Mouse (Mus musculus) common myeloid progenitor, adult 5-6 weeks (primary cell): ENCODE measurements around the gene Hipk2. TPM values are rescaled to one million over a fixed set of nuclear protein-coding genes. Genes with fewer than 3 reads are reported as not detected.

Source experiments
- ATAC-seq: replicated peaks from 2 replicates; pipeline ENCODE4 v1.8.0; 2016; ENCODE audit warnings: low read depth, mild to moderate bottlenecking, moderate TSS enrichment, inconsistent platforms; ENCODE audit not compliant: poor library complexity, severe bottlenecking
- total RNA-seq: library from RNA; stranded (forward); fragments of 200-1000, 187-1606 nt; gene quantifications from 2 replicates; pipeline ENCODE4 v1.2.3, GENCODE M21; 2017

The Hipk2 gene
- total RNA-seq, 1 experiment from 2014 or later, result 16.4 TPM

- ATAC-seq, result no peak
Measured at GRCm38 (mm10) chr6:38721361-38721760, 154.6 kb downstream of the Hipk2 start.

- ATAC-seq, result no peak
Measured at GRCm38 (mm10) chr6:38719229-38719628, 156.7 kb downstream of the Hipk2 start.

GRCm38 (mm10) chr6:38718625-38719024 lies 157.3 kb downstream of the Hipk2 start:
- no peak for ATAC-seq

- ATAC-seq, result no peak
Measured at GRCm38 (mm10) chr6:38715881-38716280, 160.1 kb downstream of the Hipk2 start.

GRCm38 (mm10) chr6:38713957-38714898 lies 161.7 kb downstream of the Hipk2 start:
- ATAC-seq, result no peak

- peak; percentile 79 for ATAC-seq
Measured at GRCm38 (mm10) chr6:38710449-38710848, 165.5 kb downstream of the Hipk2 start.

GRCm38 (mm10) chr6:38704264-38704984 lies 171.5 kb downstream of the Hipk2 start:
- ATAC-seq, result no peak

- no peak for ATAC-seq
Measured at GRCm38 (mm10) chr6:38703526-38703925, 172.4 kb downstream of the Hipk2 start.

GRCm38 (mm10) chr6:38702810-38703399 lies 173.1 kb downstream of the Hipk2 start:
- no peak for ATAC-seq

GRCm38 (mm10) chr6:38701421-38701820 lies 174.5 kb downstream of the Hipk2 start:
- ATAC-seq, result no peak

GRCm38 (mm10) chr6:38698233-38698889 lies 177.6 kb downstream of the Hipk2 start:
- ATAC-seq, result no peak

- no peak for ATAC-seq
Measured at GRCm38 (mm10) chr6:38696570-38696969, 179.4 kb downstream of the Hipk2 start.

GRCm38 (mm10) chr6:38695380-38696054 lies 180.4 kb downstream of the Hipk2 start:
- peak; percentile 91 for ATAC-seq

GRCm38 (mm10) chr6:38692556-38692955 lies 183.4 kb downstream of the Hipk2 start:
- ATAC-seq, result no peak

- no peak for ATAC-seq
Measured at GRCm38 (mm10) chr6:38691052-38691451, 184.9 kb downstream of the Hipk2 start.

- ATAC-seq, result no peak
Measured at GRCm38 (mm10) chr6:38690615-38691014, 185.3 kb downstream of the Hipk2 start.

GRCm38 (mm10) chr6:38688841-38689240 lies 187.1 kb downstream of the Hipk2 start:
- ATAC-seq, result no peak

GRCm38 (mm10) chr6:38687216-38687615 lies 188.7 kb downstream of the Hipk2 start:
- ATAC-seq, result 0 out of 2 replicates have a peak, but pooled peaks have one; percentile 62

GRCm38 (mm10) chr6:38682532-38682931 lies 193.4 kb downstream of the Hipk2 start:
- ATAC-seq, result no peak

GRCm38 (mm10) chr6:38677629-38678028 lies 198.3 kb downstream of the Hipk2 start:
- ATAC-seq, result no peak
